Mouse (Mus musculus) urinary bladder, postnatal 0 days (tissue): ENCODE data around the gene Ets2. TPM values are rescaled to one million over a fixed set of nuclear protein-coding genes. Genes with fewer than 3 reads are reported as not detected.

Source experiments
- polyA plus RNA-seq: library from polyadenylated mRNA; unstranded; fragments of >200 nt; fragmentation: Nextera tagmentation; extraction: Ambion mirVana; gene quantifications from 2 replicates; pipeline ENCODE4 v1.2.1, GENCODE M21; 2015

Gene Ets2
- polyA plus RNA-seq: 34.0 and 42.4 TPM in 2 replicates

DNA sequence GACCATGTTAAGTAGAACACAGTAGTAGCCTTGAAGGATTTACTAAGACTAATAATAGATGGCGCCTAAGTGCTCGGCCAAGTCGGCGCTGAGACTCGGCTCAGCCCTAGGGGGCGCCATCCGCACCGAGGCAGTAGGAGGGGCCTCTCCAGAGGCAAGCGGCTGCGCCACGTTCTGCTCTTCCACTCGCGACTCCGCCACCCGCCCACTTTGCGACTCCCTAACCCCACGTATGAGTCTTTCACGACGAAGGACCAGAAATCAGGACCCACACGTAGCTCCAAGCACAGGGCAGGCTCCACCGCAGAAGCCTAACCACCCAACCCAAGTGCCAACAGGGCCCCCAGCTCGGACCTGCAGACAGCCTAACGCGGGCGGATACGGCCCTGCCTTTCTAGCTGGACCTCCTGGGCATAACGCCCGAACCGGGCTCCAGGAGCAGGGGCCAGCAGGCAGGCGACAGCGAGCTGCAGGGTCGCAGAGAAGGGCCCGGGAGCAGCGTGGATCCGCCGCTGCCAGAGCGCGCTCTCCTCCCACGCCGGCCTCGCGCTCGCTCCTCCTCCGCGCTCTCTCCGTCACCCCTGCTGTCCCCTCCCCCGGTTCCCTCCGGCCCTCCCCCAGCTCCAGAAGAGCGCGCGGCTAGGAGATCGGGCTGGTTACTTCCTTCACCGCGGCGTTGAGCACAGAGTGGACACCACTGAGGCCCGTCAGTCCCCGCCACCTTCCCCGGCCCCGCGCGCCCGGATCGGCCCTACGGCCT is at the start of gene Ets2:
Gene Ets2, plus strand, starts transcription at position 274 of the 760 bp plus-strand sequence.

Other genes with a start within 250 kb of the Ets2 start
- gene Erg, start 115.5 kb upstream of the Ets2 start, polyA plus RNA-seq: 1.7 and 1.9 TPM in 2 replicates